Mouse (Mus musculus) embryo, embryonic 11.5 days (tissue): ENCODE results near the gene Clmn.
"Not testable (repeated sequence)": the region's sequence is repeated elsewhere in the genome, so short reads cannot be mapped to it uniquely, and the experiment has no call there.

Source experiments
- DNase-seq: peaks from one replicate; pipeline ENCODE4 v3.0.0-alpha.2; 2012; ENCODE audit warnings: low read depth, low spot score

Gene Clmn

GRCm38 (mm10) chr12:104838987-104839386, 25.9 kb downstream of the Clmn start:
- no peak for DNase-seq

- DNase-seq: no peak
Observed at GRCm38 (mm10) chr12:104838462-104838861, 26.4 kb downstream of the Clmn start.

GRCm38 (mm10) chr12:104837957-104838401, 26.9 kb downstream of the Clmn start:
- DNase-seq: no peak

GRCm38 (mm10) chr12:104837111-104837837, 27.6 kb downstream of the Clmn start:
- no peak for DNase-seq

- DNase-seq: no peak
Observed at GRCm38 (mm10) chr12:104836230-104836629, 28.6 kb downstream of the Clmn start.

GRCm38 (mm10) chr12:104835369-104836094, 29.3 kb downstream of the Clmn start:
- DNase-seq: no peak

- no peak for DNase-seq
Observed at GRCm38 (mm10) chr12:104834772-104835171, 30.1 kb downstream of the Clmn start.

- no peak for DNase-seq
Observed at GRCm38 (mm10) chr12:104830666-104831435, 34.0 kb downstream of the Clmn start.

GRCm38 (mm10) chr12:104830283-104830639, 34.6 kb downstream of the Clmn start:
- DNase-seq: no peak

GRCm38 (mm10) chr12:104829596-104830282, 35.1 kb downstream of the Clmn start:
- DNase-seq: no peak

- DNase-seq: not testable (repeated sequence)
Observed at GRCm38 (mm10) chr12:104828986-104829385, 35.9 kb downstream of the Clmn start.

GRCm38 (mm10) chr12:104827721-104828120, 37.2 kb downstream of the Clmn start:
- DNase-seq: no peak

- no peak for DNase-seq
Observed at GRCm38 (mm10) chr12:104824907-104825267, 40.0 kb downstream of the Clmn start.

GRCm38 (mm10) chr12:104824244-104824906, 40.5 kb downstream of the Clmn start:
- DNase-seq: no peak

GRCm38 (mm10) chr12:104823722-104824121, 41.2 kb downstream of the Clmn start:
- DNase-seq: no peak

- no peak for DNase-seq
Observed at GRCm38 (mm10) chr12:104822838-104823599, 41.9 kb downstream of the Clmn start.

- DNase-seq: no peak
Observed at GRCm38 (mm10) chr12:104822151-104822550, 42.7 kb downstream of the Clmn start.

- no peak for DNase-seq
Observed at GRCm38 (mm10) chr12:104820061-104820460, 44.8 kb downstream of the Clmn start.

- DNase-seq: no peak
Observed at GRCm38 (mm10) chr12:104819050-104819449, 45.8 kb downstream of the Clmn start.

- DNase-seq: no peak
Observed at GRCm38 (mm10) chr12:104818057-104818456, 46.8 kb downstream of the Clmn start.
